Mouse (Mus musculus) cerebellum, postnatal 36 days (tissue): ENCODE results near the gene Gm14862.

Experiments used
- DNase-seq, 2 experiments: peaks; one replicate each; pipeline ENCODE4 v3.0.0; 2021 to 2022; ENCODE audit warnings: mixed read lengths in 2 of 2

The Gm14862 gene

GRCm38 (mm10) chrX:9222412-9223221, 34.1 kb downstream of the Gm14862 start:
- peak in 1 of 2 experiments; percentile 23 for DNase-seq

GRCm38 (mm10) chrX:9221736-9222135, 35.0 kb downstream of the Gm14862 start:
- DNase-seq: no peak

- peak; percentile 28 to 40 for DNase-seq
Measured at GRCm38 (mm10) chrX:9221206-9221605, 35.5 kb downstream of the Gm14862 start.

- no peak for DNase-seq
Measured at GRCm38 (mm10) chrX:9219570-9219969, 37.1 kb downstream of the Gm14862 start.

GRCm38 (mm10) chrX:9216244-9216643, 40.5 kb downstream of the Gm14862 start:
- DNase-seq: peak in 1 of 2 experiments; percentile 12

- no peak for DNase-seq
Measured at GRCm38 (mm10) chrX:9205121-9205520, 51.6 kb downstream of the Gm14862 start.

GRCm38 (mm10) chrX:9202781-9203405, 53.8 kb downstream of the Gm14862 start:
- peak; percentile 12 to 25 for DNase-seq

GRCm38 (mm10) chrX:9201954-9202353, 54.7 kb downstream of the Gm14862 start:
- no peak for DNase-seq
